Mouse (Mus musculus) layer of hippocampus, postnatal 25 days (tissue): ENCODE measurements around the gene Pofut2. TPM values are rescaled to one million over a fixed set of nuclear protein-coding genes. Genes with fewer than 3 reads are reported as not detected.
A peak's percentile ranks its signal among the peaks of the same experiment; 100 is the strongest.

Source experiments
- DNase-seq, 2 experiments: peaks; one replicate each; pipeline ENCODE4 v3.0.0; 2022; ENCODE audit warnings: mixed read lengths in 2 of 2, low spot score in 1 of 2; ENCODE audit errors: extremely low spot score in 1 of 2
- total RNA-seq, 2 experiments: library from RNA; stranded (reverse); gene quantifications; 2 replicates each; pipeline ENCODE4 v1.2.3; 2021

Pofut2 gene
- total RNA-seq = 10 to 100 TPM; 29.9 to 31.9 TPM

DNA sequence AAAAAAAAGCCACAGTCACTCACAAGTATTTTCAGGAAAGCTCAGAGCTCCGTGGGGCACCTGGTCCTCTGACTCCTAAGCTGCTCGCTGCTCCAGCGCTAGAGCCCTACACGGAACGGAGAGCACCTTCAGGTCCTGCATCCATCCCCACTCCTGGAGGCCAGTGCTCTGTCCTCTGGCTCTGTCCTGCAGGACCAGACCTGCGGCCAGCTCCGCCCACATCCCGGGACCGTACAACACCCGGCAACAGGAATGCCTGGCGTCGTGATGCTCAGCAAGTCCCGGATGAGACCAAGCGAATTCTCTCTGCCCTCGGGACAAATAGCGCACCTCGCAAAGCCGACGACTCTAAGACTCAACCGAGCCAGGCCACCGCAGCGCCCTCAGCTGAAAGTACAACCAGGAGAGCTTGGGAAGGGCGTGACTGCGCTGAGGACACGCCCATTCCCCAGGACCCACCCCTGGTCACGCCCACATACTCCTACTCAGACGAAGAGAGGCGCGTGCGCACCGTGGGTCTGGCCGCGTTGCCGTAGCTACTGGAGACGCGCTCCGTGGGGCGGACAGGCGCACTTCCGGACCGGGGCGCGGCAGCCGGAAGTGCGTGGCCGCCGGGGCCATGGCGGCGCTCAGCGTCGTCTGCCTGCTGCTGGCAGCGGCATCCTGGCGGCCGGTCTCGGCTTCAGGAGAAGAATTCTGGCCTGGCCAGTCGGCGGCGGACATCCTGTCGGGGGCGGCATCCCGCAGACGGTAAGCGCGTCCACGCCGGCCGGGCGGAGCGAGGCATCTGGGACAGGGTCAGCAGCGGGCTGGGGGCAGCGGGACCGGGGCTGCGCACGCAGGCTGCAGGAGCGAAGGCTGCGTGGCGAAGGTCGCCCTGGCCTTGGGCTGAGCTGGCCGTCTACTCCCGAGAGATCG, at the start of gene Pofut2:
Pofut2 (plus strand) TSS at position 515 of the 918 bp plus-strand sequence.
- peak; percentile 80 for DNase-seq

DNA sequence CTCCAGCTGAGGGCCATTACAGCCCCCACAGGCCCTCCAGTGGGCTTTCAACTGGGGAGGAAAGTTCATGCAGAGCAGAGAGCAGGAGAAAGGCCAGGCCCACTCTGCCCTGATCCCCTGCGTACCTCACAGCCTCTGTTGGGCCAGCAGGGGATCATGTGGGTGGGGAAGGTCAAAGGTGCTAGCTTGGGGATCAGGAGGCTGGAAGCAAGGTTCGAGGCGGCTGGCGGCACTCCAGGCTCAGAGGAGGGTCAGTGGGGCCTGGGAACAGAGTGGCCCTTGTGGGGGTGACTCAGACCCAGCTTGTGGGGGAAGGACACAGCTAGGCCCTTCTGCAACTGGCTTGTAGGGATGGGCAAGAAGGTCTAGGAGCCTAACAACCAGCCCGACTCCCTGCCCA, 49.8 kb upstream of the Pofut2 start:
- DNase-seq = no peak

DNA sequence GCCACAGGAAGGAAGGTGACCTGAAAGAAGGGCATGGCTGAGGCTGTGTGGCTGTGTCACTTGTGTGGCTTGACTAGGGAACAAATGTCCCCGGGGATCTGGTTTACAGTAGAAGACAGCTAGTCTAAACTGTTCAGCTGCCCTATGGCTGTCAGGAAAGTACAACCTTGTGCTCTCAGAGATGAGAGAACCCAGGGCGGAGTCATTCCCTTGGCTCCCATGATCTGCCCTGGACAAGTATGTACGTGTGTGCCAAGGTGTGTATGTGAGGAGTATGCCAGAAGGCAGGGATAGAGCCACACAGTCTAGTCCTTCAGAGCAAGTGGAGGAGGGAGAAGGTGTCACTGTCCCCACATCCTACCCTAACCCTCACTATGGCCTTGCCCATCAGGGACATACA, 48.4 kb upstream of the Pofut2 start:
- DNase-seq = no peak

DNA sequence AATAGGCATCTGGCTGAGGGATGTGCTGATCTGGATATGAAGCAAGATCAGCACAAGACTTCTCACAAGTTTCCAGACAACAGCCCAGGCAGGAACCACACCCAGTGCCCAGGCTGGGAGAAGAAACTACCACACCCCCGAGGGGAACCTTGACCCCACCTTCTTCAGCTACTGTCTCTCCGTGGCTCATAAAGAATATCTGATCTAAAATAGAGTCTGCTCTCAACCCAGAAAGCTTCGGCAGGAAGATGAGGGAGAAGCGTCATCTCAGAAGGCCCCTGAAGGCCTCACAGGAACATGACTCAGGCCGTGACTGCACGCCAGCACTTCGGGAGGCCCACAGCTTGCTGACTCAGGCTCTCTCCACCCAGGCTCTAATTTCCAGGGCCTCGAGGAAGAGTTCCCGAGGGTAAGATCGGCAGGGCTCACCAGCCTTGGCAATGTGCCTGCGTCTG, 47.9 kb upstream of the Pofut2 start:
- DNase-seq = no peak

GRCm38 (mm10) chr10:77212354-77213120, 46.5 kb upstream of the Pofut2 start:
- no peak for DNase-seq

DNA sequence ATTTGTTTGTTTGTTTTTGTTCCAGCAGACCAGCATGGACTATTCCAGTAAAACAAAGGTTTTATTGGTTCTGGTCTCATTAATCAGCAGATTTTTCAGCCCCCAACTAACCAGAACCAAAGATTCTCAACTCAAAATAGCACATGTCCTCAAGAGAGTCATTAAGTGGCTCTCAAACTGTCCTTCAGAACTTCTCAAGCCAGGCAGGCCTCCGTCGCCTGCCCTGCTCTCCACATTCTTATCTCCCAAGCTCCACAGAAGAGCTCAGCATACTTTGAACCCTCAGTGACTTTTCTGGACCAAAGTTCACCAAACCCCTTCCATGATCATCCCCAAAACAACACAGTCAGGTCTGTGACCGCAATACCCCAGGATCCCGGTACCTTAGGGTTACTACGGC, 45.5 kb upstream of the Pofut2 start:
- DNase-seq = no peak

GRCm38 (mm10) chr10:77214586-77214985, 44.4 kb upstream of the Pofut2 start:
- no peak for DNase-seq

DNA sequence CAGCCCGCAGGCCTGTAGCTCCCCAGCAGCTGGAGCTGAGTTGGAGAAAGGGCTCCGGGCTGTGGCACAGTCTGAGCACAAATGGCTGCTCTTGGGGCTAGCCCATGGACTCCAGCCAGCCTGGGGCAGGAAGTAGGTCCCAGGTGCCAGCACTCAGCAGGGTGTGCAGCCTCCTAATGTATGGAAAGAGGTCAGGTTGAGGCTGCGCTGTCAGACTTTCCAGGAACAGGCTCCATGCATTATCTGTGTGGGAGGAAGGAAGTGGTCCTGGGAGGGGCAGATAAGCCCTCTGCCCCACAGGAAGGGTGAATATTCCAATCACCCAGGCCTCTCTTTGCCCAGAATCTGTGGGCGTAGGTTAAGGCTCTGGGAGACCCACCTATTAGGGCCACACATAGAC, 43.4 kb upstream of the Pofut2 start:
- no peak for DNase-seq

DNA sequence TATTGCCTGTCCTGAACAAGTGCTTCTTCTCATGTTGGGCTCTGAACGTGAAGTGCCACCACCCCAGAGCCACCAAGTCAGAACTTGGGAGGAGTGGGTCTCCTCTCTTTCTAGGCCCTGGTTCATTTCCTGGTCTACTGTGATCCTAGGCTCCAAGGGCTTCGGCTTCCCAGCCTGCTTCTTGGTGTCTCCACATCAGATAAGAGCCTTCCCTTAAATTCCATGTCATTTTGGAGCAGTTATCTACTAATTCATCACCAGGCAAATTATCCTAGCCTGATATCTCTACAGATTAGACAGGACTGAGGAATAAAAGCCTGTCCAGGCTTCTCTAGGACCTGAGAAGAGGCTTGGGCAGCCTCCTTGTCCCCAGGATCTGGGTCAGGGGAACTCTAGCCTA, 42.7 kb upstream of the Pofut2 start:
- DNase-seq = no peak

GRCm38 (mm10) chr10:77217155-77217731, 41.8 kb upstream of the Pofut2 start:
- no peak for DNase-seq

DNA sequence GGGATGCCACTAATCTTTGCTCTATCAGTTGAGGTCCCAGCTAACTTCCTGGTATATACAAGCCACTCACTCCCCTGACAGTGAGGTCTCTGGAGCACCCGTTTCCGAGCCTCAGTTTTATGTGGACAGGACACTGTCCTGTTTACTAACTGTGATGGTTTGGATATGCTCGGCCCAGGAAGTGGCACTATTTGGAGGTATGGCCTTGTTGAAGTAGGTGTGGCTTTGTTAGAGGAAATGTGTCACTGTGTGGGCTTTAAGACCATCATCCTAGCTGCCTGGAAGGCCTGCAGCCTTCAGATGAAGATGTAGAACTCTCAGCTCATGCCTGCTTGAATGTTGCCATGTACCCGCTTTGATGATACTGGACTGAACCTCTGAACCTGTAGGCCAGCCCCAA, 41.0 kb upstream of the Pofut2 start:
- no peak for DNase-seq

GRCm38 (mm10) chr10:77219411-77220025, 39.5 kb upstream of the Pofut2 start:
- DNase-seq = no peak

- DNase-seq = no peak
These were observed 37.9 kb upstream of the Pofut2 start for GRCm38 (mm10) chr10:77221108-77221507.

DNA sequence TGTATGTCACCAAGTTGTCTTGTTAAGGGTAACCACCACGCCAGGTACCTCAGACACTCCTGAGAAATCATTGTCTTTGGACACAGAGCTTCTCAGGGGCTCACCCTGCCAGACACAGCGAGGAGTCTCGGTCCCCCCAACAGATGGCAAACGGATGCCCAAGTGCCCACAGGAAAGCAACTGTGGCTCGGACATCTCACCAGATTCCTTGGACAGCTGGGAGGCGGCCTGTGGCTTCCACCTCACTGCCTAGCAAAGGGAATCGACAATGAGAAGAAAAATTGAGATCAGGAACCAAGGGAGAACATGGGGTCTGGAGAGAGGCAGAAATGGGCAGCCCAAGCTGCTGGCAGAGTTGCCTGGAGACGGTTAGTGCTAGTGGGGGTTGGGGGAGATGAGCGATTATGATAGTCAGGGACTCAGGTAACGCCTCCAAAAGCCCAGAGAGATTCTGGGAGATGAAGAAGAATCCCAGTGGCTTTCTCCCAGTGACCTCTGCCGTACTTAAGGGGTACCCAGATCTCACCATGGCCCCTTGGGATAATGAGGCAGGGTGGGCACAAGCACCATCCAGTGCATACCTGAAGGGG, 36.0 kb upstream of the Pofut2 start:
- no peak for DNase-seq

DNA sequence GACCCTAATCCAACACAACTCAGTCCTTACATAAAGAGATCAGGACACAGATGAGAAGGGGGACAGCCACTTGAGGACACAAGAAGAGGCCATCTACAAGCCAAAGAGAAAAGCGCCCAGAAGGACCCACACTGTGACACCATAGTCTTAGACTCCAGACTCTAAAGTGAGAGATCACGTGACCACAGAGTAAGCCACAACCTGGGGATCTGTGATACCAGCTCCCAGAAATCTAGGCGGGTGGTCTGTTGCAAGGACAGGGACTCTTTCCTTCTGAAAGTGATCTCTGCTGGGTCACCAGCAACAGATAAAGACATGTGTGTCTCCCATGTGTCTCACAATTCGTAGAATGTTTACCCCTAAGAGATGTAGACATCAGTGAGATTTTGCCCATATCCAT, 34.6 kb upstream of the Pofut2 start:
- no peak for DNase-seq

DNA sequence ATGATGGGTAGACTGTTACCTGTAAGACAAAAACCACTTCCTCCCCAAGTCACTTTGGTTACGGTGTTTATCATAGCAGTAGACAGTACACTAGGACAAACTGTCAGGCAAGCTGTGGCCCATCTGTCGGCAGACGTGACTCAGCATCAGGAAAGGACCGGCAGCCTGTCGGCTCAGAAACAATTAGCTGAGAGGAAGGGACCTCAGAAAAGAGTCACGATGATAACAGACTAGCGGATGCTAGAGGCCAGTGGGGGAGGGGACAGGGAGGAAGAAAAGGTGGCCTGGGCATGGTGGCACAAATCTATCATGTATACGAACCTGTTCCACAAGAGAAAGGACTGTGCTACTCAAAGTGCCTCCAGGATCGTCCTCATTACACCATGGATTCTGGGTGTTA, 33.6 kb upstream of the Pofut2 start:
- DNase-seq = peak in 1 of 2 experiments; percentile 43

DNA sequence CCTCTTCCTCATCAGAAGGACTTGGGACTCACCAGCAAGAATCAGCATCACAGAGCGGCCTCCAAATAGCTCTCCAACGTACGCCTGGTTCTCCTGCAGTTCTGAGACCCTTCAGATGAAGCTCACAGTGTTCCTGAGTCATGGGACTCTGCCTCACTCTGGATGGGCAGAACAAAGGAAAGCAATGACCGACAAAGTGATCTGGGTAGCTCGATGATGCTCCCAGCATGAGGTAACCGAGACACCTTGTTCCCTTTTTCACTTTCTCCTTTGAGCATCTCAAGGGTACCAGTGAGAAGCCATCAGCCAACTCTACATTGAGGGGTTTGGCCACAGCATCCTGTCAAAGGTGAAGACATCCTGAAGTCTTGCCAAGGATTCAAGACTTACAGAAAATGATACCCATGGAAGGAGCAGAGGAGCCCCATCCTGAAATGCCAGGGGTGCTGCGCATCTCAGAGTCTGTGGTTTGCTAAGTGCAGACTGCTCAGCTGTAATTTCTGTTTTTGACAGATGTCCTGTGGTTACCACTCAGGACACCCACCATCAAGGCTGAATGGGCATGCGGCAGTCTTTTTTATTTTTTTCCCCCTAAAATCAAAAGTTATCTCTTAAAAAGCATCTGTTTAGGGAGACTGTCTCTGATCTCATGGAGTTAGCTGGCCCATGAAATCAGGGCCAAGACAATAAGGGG, 32.9 kb upstream of the Pofut2 start:
- no peak for DNase-seq

GRCm38 (mm10) chr10:77226691-77227367, 32.2 kb upstream of the Pofut2 start:
- DNase-seq = no peak

- no peak for DNase-seq
These were observed 31.7 kb upstream of the Pofut2 start for GRCm38 (mm10) chr10:77227368-77227723.
